Mouse (Mus musculus): ENCODE results near the gene Erbb3. TPM values are rescaled to one million over a fixed set of nuclear protein-coding genes. Genes with fewer than 3 reads are reported as not detected.
"Not testable (repeated sequence)": the region's sequence is repeated elsewhere in the genome, so short reads cannot be mapped to it uniquely, and the experiment has no call there.

The Erbb3 gene
- 1.3 and 1.6 TPM in 2 replicates for polyA plus RNA-seq (2015; fragmentation: Nextera tagmentation; extraction: Ambion mirVana)

- no peaks in the 10 kb centered on the region for H3K9me3 ChIP-seq (ENCODE audit: control insufficient read depth, low read length)
- H3K9ac ChIP-seq (ENCODE audit: low read depth, low read length), result peak within 1 kb of the TSS; percentile 67
- H3K4me3 ChIP-seq (ENCODE audit: low read length), result peak within 1 kb of the TSS; percentile 66
- H3K4me1 ChIP-seq (ENCODE audit: control insufficient read depth, insufficient read depth, low read depth, low read length), result peaks cover 9% of the 10 kb centered on the region
- no peak within 1 kb of the TSS for H3K27ac ChIP-seq (ENCODE audit: low read depth, low read length)
- H3K36me3 ChIP-seq (ENCODE audit: control insufficient read depth, insufficient read depth, low read length), result no peaks in the 10 kb centered on the region
- H3K4me2 ChIP-seq (ENCODE audit: low read length), result peak within 1 kb of the TSS; percentile 99
- ATAC-seq, result peak; percentile 53; the same call in 1 of the 2 replicates
- peaks cover 38% of the 10 kb centered on the region for H3K27me3 ChIP-seq (replicated peaks; ENCODE audit: control insufficient read depth, insufficient read depth, low read length)
- WGBS, result under 1% methylated on average over 43 of the region's 43 CpGs
Observed at GRCm38 (mm10) chr10:128589464-128590192, at the start of gene Erbb3. TSS of gene Erbb3 (minus strand) at chr10:128589652.

DNA sequence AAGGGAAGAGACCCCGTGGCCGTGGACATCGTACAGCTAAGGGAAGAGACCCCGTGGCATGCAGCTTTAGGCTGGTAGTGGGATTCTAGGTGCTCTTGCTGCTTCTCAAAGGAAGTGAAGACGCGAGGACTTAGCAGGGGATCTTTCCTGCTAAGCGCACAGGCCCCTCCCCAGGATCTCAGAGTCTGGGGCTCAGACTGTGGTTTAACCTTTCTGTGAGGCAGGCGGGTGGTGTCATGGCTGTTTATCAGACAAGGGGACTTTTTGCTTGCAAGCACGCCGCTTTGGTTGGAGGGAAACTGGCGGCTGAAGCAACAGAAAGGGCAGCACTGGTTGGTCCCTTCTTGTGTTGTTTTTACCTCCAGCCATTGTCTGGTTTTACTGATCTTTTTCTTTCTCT is 47.6 kb upstream of the Erbb3 start:
- peak overlapping the region; percentile 22; the same call in 1 of the 2 replicates for H3K4me2 ChIP-seq (ENCODE audit: low read length)
- no peaks in the 10 kb centered on the region for H3K4me1 ChIP-seq (ENCODE audit: control insufficient read depth, insufficient read depth, low read depth, low read length)
- peaks cover 47% of the 10 kb centered on the region for H3K36me3 ChIP-seq (ENCODE audit: control insufficient read depth, insufficient read depth, low read length)
- H3K27ac ChIP-seq (ENCODE audit: low read depth, low read length), result no peak overlapping the region
- H3K9me3 ChIP-seq (ENCODE audit: control insufficient read depth, low read length), result no peaks in the 10 kb centered on the region
- no peak overlapping the region for H3K4me3 ChIP-seq (ENCODE audit: low read length)
- WGBS, result 5% methylated on average over 11 of the region's 11 CpGs
- H3K9ac ChIP-seq (ENCODE audit: low read depth, low read length), result no peak overlapping the region
- ATAC-seq, result no peak
- H3K27me3 ChIP-seq (replicated peaks; ENCODE audit: control insufficient read depth, insufficient read depth, low read length), result no peaks in the 10 kb centered on the region

- Histone ChIP-seq H3K4me1 (ENCODE audit: control insufficient read depth, insufficient read depth, low read depth, low read length) (no peaks in the 10 kb centered on the region), H3K4me2 (ENCODE audit: low read length) (no peak overlapping the region), H3K9me3 (ENCODE audit: control insufficient read depth, low read length) (no peaks in the 10 kb centered on the region), H3K27ac (ENCODE audit: low read depth, low read length) (no peak overlapping the region), H3K27me3 (replicated peaks; ENCODE audit: control insufficient read depth, insufficient read depth, low read length) (no peaks in the 10 kb centered on the region), H3K9ac (ENCODE audit: low read depth, low read length) (no peak overlapping the region), H3K4me3 (ENCODE audit: low read length) (no peak overlapping the region), H3K36me3 (ENCODE audit: control insufficient read depth, insufficient read depth, low read length) (peaks cover 47% of the 10 kb centered on the region)
- 49% methylated on average over 6 of the region's 6 CpGs for WGBS
- no peak for ATAC-seq
Observed at GRCm38 (mm10) chr10:128636561-128636960, 47.1 kb upstream of the Erbb3 start.

- 97% methylated on average over 13 of the region's 13 CpGs for WGBS
- Histone ChIP-seq H3K27ac (ENCODE audit: low read depth, low read length) (no peak overlapping the region), H3K4me2 (ENCODE audit: low read length) (no peak overlapping the region), H3K9me3 (ENCODE audit: control insufficient read depth, low read length) (no peaks in the 10 kb centered on the region), H3K4me1 (ENCODE audit: control insufficient read depth, insufficient read depth, low read depth, low read length) (no peaks in the 10 kb centered on the region), H3K36me3 (ENCODE audit: control insufficient read depth, insufficient read depth, low read length) (peaks cover 43% of the 10 kb centered on the region), H3K27me3 (replicated peaks; ENCODE audit: control insufficient read depth, insufficient read depth, low read length) (no peaks in the 10 kb centered on the region), H3K9ac (ENCODE audit: low read depth, low read length) (no peak overlapping the region), H3K4me3 (ENCODE audit: low read length) (no peak overlapping the region)
- no peak for ATAC-seq
Observed at GRCm38 (mm10) chr10:128635697-128636096, 46.2 kb upstream of the Erbb3 start.

DNA sequence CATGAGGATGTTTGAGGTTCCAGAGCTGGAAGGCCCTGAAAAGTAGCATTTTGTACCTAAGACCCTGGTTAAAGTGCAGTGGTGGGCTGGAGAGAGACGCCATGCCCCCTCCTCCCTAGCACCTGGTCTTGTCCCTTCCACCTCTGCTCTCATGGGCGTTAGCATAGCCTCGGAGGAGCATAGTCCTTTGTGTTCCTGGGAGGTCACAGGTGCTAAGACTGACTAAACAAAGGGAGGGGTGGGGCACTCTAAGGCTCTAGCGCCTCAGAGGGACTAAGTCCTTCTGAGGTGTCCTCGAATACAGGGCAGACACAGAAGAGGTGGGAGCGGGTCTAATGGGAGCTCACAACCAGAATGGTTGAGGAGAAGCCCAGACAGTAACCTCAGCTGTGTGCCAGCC is 42.1 kb upstream of the Erbb3 start:
- H3K9me3 ChIP-seq (ENCODE audit: control insufficient read depth, low read length), result no peaks in the 10 kb centered on the region
- no peaks in the 10 kb centered on the region for H3K27me3 ChIP-seq (replicated peaks; ENCODE audit: control insufficient read depth, insufficient read depth, low read length)
- no peak for ATAC-seq
- no peak overlapping the region for H3K4me2 ChIP-seq (ENCODE audit: low read length)
- no peak overlapping the region for H3K4me3 ChIP-seq (ENCODE audit: low read length)
- 24% methylated on average over 6 of the region's 6 CpGs for WGBS
- H3K9ac ChIP-seq (ENCODE audit: low read depth, low read length), result no peak overlapping the region
- H3K36me3 ChIP-seq (ENCODE audit: control insufficient read depth, insufficient read depth, low read length), result peaks cover 32% of the 10 kb centered on the region
- H3K4me1 ChIP-seq (ENCODE audit: control insufficient read depth, insufficient read depth, low read depth, low read length), result no peaks in the 10 kb centered on the region
- H3K27ac ChIP-seq (ENCODE audit: low read depth, low read length), result no peak overlapping the region

DNA sequence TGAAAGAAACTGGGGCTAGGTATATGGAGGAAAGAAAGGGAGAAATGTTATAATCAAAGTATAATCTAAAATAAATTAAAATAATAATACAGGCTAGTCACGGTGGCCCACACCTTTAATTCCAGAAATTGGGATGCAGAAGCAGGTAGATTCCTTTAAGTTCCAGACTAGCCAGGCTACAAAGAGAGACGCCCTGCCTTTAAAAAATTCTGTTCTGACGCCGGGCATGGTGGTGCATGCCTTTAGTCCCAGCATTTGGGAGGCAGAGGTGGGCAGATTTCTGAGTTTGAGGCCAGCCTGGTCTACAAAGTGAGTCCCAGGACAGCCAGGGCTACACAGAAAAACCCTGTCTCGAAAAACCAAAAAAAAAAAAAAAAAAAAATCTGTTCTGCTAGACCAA is 40.9 kb upstream of the Erbb3 start:
- H3K4me3 ChIP-seq (ENCODE audit: low read length); H3K9me3 ChIP-seq (ENCODE audit: control insufficient read depth, low read length); H3K4me2 ChIP-seq (ENCODE audit: low read length); H3K27ac ChIP-seq (ENCODE audit: low read depth, low read length); ATAC-seq; H3K27me3 ChIP-seq (replicated peaks; ENCODE audit: control insufficient read depth, insufficient read depth, low read length); H3K4me1 ChIP-seq (ENCODE audit: control insufficient read depth, insufficient read depth, low read depth, low read length); H3K9ac ChIP-seq (ENCODE audit: low read depth, low read length): not testable (repeated sequence)
- WGBS, result 83% methylated on average over 5 of the region's 5 CpGs
- H3K36me3 ChIP-seq (ENCODE audit: control insufficient read depth, insufficient read depth, low read length), result peaks cover 21% of the 10 kb centered on the region

DNA sequence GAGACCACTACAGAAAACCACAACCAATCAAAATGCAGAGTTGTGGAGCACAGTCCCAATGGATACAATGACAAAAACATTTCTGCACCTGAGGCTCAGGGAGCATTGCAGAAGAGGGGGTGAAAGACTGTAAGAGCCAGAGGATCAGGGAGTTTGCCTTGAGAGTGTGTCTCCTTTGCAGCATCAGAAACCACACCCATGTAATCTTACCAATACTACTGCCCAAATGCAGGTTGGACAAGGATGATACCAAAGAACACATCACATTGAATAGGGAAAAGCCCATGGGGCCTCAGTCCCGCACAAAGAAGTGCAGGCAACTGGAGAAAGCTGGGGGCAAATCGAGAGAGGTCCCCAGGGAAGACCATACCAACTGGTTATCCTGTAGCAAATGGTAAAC is 40.3 kb upstream of the Erbb3 start:
- peaks cover 7% of the 10 kb centered on the region for H3K4me1 ChIP-seq (ENCODE audit: control insufficient read depth, insufficient read depth, low read depth, low read length)
- no peak overlapping the region for H3K4me3 ChIP-seq (ENCODE audit: low read length)
- H3K4me2 ChIP-seq (ENCODE audit: low read length), result no peak overlapping the region
- H3K27ac ChIP-seq (ENCODE audit: low read depth, low read length), result no peak overlapping the region
- WGBS, result 63% methylated on average over 2 of the region's 2 CpGs
- H3K36me3 ChIP-seq (ENCODE audit: control insufficient read depth, insufficient read depth, low read length), result peaks cover 20% of the 10 kb centered on the region
- H3K27me3 ChIP-seq (replicated peaks; ENCODE audit: control insufficient read depth, insufficient read depth, low read length), result no peaks in the 10 kb centered on the region
- no peak overlapping the region for H3K9ac ChIP-seq (ENCODE audit: low read depth, low read length)
- ATAC-seq, result no peak
- no peaks in the 10 kb centered on the region for H3K9me3 ChIP-seq (ENCODE audit: control insufficient read depth, low read length)

GRCm38 (mm10) chr10:128627398-128628317 is 38.2 kb upstream of the Erbb3 start:
- ATAC-seq, result no peak; the same call in 1 of the 2 replicates
- Histone ChIP-seq H3K27me3 (replicated peaks; ENCODE audit: control insufficient read depth, insufficient read depth, low read length) (no peaks in the 10 kb centered on the region), H3K4me3 (ENCODE audit: low read length) (no peak overlapping the region), H3K27ac (ENCODE audit: low read depth, low read length) (no peak overlapping the region), H3K4me1 (ENCODE audit: control insufficient read depth, insufficient read depth, low read depth, low read length) (peaks cover 7% of the 10 kb centered on the region), H3K9me3 (ENCODE audit: control insufficient read depth, low read length) (no peaks in the 10 kb centered on the region), H3K9ac (ENCODE audit: low read depth, low read length) (no peak overlapping the region), H3K4me2 (ENCODE audit: low read length) (no peak overlapping the region), H3K36me3 (ENCODE audit: control insufficient read depth, insufficient read depth, low read length) (peaks cover 13% of the 10 kb centered on the region)
- WGBS, result 87% methylated on average over 10 of the region's 10 CpGs
